ENCODE assay signal across 12 mouse cellular contexts in genomic region chr4:105071761-105072427, GRCm38 (mm10). TPM values are rescaled to one million over a fixed set of nuclear protein-coding genes. Genes with fewer than 3 reads are reported as not detected.
DNase-seq lines count a peak whose midpoint lies in the region; ATAC-seq and TF ChIP-seq lines count a peak whose summit lies in the region.
"Had no signal": no experiment of that assay in that cellular context is flagged by ENCODE, and none has a peak within 500 bp of the region (broad histone marks: within the 10 kb centered on the region; RNA-seq: fewer than 3 reads in every experiment).

No protein-coding gene starts in this region.

- TF ChIP-seq POLR2A in myocyte (IDR thresholded peaks at IDR 0.05; ENCODE audit: insufficient read length, low read depth) = no peak

- TF ChIP-seq CTCF in left cerebral cortex, adult 2 months (IDR thresholded peaks at IDR 0.05) = no peak

- H3K79me2 ChIP-seq in myocyte (ENCODE audit: control insufficient read depth, insufficient read depth) = no peaks in the 10 kb centered on the region

- H3K27ac ChIP-seq in heart, embryonic 16.5 days (ENCODE audit: low read length) = peak overlapping the region; percentile 32
- H3K27ac ChIP-seq in left cerebral cortex, adult 2 months = peak overlapping the region; percentile 28; the same call in 1 of the 2 replicates
- H3K27ac ChIP-seq: embryonic facial prominence, embryonic 13.5 days; hindbrain, embryonic 10.5 days; limb, embryonic 15.5 days had no signal

- no peak overlapping the region for H3K4me2 ChIP-seq in heart, embryonic 16.5 days (ENCODE audit: low read depth, low read length)
- no peak overlapping the region for H3K4me2 ChIP-seq in myocyte (ENCODE audit: low read depth)
- H3K4me2 ChIP-seq: embryonic facial prominence, embryonic 13.5 days; limb, embryonic 15.5 days had no signal

- no peak overlapping the region for H3K9ac ChIP-seq in heart, embryonic 16.5 days (ENCODE audit: low read length)
- H3K9ac ChIP-seq: embryonic facial prominence, embryonic 13.5 days; limb, embryonic 15.5 days had no signal

- H3K4me1 ChIP-seq in heart, embryonic 16.5 days (ENCODE audit: control insufficient read depth, insufficient read depth, low read length) = peaks cover 15% of the 10 kb centered on the region
- H3K4me1 ChIP-seq: embryonic facial prominence, embryonic 13.5 days; hindbrain, embryonic 10.5 days; limb, embryonic 15.5 days had no signal

- no peak overlapping the region for H3K4me3 ChIP-seq in heart, embryonic 16.5 days (ENCODE audit: low read length)
- no peak overlapping the region for H3K4me3 ChIP-seq in left cerebral cortex, adult 2 months
- no peak overlapping the region for H3K4me3 ChIP-seq in myocyte
- H3K4me3 ChIP-seq: embryonic facial prominence, embryonic 13.5 days; hindbrain, embryonic 10.5 days; limb, embryonic 15.5 days had no signal

- no peak for ATAC-seq in heart, embryonic 16.5 days (replicated peaks; ENCODE audit: extremely low read depth, insufficient read depth, low FRiP score)
- ATAC-seq: midbrain, embryonic 16.5 days had no signal

- no peak overlapping the region for H3ac ChIP-seq in myocyte (ENCODE audit: control insufficient read depth, insufficient read length)

- intact Hi-C loops in left cerebral cortex, adult 2 months (cut with DNase I) = no loop called here
- intact Hi-C loops in left cerebral cortex, postnatal 36 days (cut with DNase I) = no loop called here
- intact Hi-C loops in left cerebral cortex, postnatal 25 days (cut with DNase I) = no loop called here

- H3K27me3 ChIP-seq in heart, embryonic 16.5 days (ENCODE audit: control insufficient read depth, insufficient read depth, low read length) = no peaks in the 10 kb centered on the region
- no peaks in the 10 kb centered on the region for H3K27me3 ChIP-seq in myocyte (ENCODE audit: control insufficient read depth, insufficient read depth, insufficient read length)
- H3K27me3 ChIP-seq: embryonic facial prominence, embryonic 13.5 days; limb, embryonic 15.5 days had no signal

- 83% methylated on average over 3 of the region's 3 CpGs for WGBS in heart, embryonic 16.5 days

- DNase-seq in adrenal gland, adult 2 months = peak; percentile 23
- DNase-seq in adrenal gland, postnatal 25 days = no peak
- no peak for DNase-seq in heart, adult 9 months (ENCODE audit: low spot score in 2 of 2)
- no peak for DNase-seq in left cerebral cortex, adult 2 months (ENCODE audit: extremely low spot score in 1 of 2, low spot score in 2 of 2)
- no peak for DNase-seq in left cerebral cortex, postnatal 36 days (ENCODE audit: low spot score in 2 of 2)
- no peak for DNase-seq in left cerebral cortex, postnatal 25 days (ENCODE audit: low spot score in 2 of 2)

- no peaks in the 10 kb centered on the region for H3K9me3 ChIP-seq in heart, embryonic 16.5 days (replicated peaks; ENCODE audit: control insufficient read depth, low read length)
- H3K9me3 ChIP-seq: embryonic facial prominence, embryonic 13.5 days; hindbrain, embryonic 10.5 days; limb, embryonic 15.5 days had no signal

- H3K36me3 ChIP-seq in heart, embryonic 16.5 days (ENCODE audit: control insufficient read depth, insufficient read depth) = no peaks in the 10 kb centered on the region
- no peaks in the 10 kb centered on the region for H3K36me3 ChIP-seq in myocyte (ENCODE audit: control insufficient read depth, insufficient read depth)
- H3K36me3 ChIP-seq: embryonic facial prominence, embryonic 13.5 days; hindbrain, embryonic 10.5 days; limb, embryonic 15.5 days had no signal

TF ChIP-seq in myocyte, 11 proteins besides CTCF, POLR2A, EP300 and RAD21:
- TF ChIP-seq USF1 (IDR thresholded peaks at IDR 0.05; ENCODE audit: low read depth) (no peak), POLR2AphosphoS2 (IDR thresholded peaks at IDR 0.05; ENCODE audit: insufficient read length, low read depth) (no peak), MAX (IDR thresholded peaks at IDR 0.05; ENCODE audit: low read depth) (no peak), TCF3 (IDR thresholded peaks at IDR 0.05; ENCODE audit: insufficient read length, low read depth) (no peak), MYOG (IDR thresholded peaks at IDR 0.05; ENCODE audit: control insufficient read depth in 1 of 3, insufficient read depth in 1 of 3, insufficient read length in 2 of 3, low read depth in 2 of 3) (no peak), MYOD1 (IDR thresholded peaks at IDR 0.05; ENCODE audit: control insufficient read depth in 1 of 3, insufficient read length in 2 of 3, low read depth in 2 of 3) (no peak), TCF12 (IDR thresholded peaks at IDR 0.05; ENCODE audit: insufficient read depth, poor library complexity, severe bottlenecking) (no peak), E2F4 (IDR thresholded peaks at IDR 0.05; ENCODE audit: insufficient read depth) (no peak), CEBPB (IDR thresholded peaks at IDR 0.05; ENCODE audit: insufficient read depth, poor library complexity, severe bottlenecking) (peak; percentile 61; the same call in 1 of the 2 replicates)

RNA-seq across cellular contexts. Expression of gene Prkaa2, which starts 37.8 kb away (rescaled TPM):
- 1 to 10 TPM; 8.5 to 10.0 TPM for total RNA-seq in adrenal gland, adult 2 months (2021)
- 0.78 and 1.2 TPM in 2 replicates for polyA plus RNA-seq in adrenal gland, adult 2 months (2012; rRNA removed)
- total RNA-seq in adrenal gland, postnatal 25 days (2021) = 11.7 and 13.2 TPM in 2 replicates
- polyA plus RNA-seq in heart, embryonic 16.5 days (2015; fragmentation: Nextera tagmentation; extraction: Ambion mirVana) = 45.3 and 49.7 TPM in 2 replicates
- 10 to 100 TPM; 31.0 to 35.7 TPM for total RNA-seq in left cerebral cortex, adult 2 months (2021)
- total RNA-seq in left cerebral cortex, postnatal 36 days (2021) = 10 to 100 TPM; 33.3 to 33.4 TPM
- 2.2 TPM for polyA plus RNA-seq in myocyte (2012; fragmentation: generic; extraction: Trizol)
- total RNA-seq in left cerebral cortex, postnatal 25 days (2021) = 10 to 100 TPM; 31.0 to 31.6 TPM
